Mouse (Mus musculus): Measurements from ENCODE around the gene Rffl.

Gene Rffl

GRCm38 (mm10) chr11:82764438-82764924 lies 106.5 kb downstream of the Rffl start:
- no peak for DNase-seq (ENCODE audit: inconsistent ontology term)

- peak; percentile 94 for DNase-seq (ENCODE audit: inconsistent ontology term)
Observed at GRCm38 (mm10) chr11:82763742-82764437, 107.1 kb downstream of the Rffl start, which contains the start of the genes Cct6b and Zfp830. Gene Cct6b, minus strand, starts transcription at chr11:82764321. Gene Zfp830, plus strand, starts transcription at chr11:82764345.

- no peak for DNase-seq (ENCODE audit: inconsistent ontology term)
Observed at GRCm38 (mm10) chr11:82763261-82763660, 107.7 kb downstream of the Rffl start.

GRCm38 (mm10) chr11:82762286-82762829 lies 108.7 kb downstream of the Rffl start:
- no peak for DNase-seq (ENCODE audit: inconsistent ontology term)

GRCm38 (mm10) chr11:82755919-82756318 lies 115.1 kb downstream of the Rffl start:
- DNase-seq (ENCODE audit: inconsistent ontology term) = no peak
